Mouse (Mus musculus) kidney, postnatal 10 days (tissue): ENCODE results near the gene Higd1a.

Experiments used
- DNase-seq: peaks from one replicate; pipeline ENCODE4 v3.0.0; 2021; ENCODE audit warnings: mixed read lengths

Gene Higd1a

GRCm38 (mm10) chr9:121830956-121831293, 27.2 kb downstream of the Higd1a start:
- DNase-seq = peak; percentile 88

- peak; percentile 68 for DNase-seq
These were observed 27.8 kb downstream of the Higd1a start for GRCm38 (mm10) chr9:121830243-121830955.

- no peak for DNase-seq
These were observed 28.7 kb downstream of the Higd1a start for GRCm38 (mm10) chr9:121829270-121829992.

- DNase-seq = no peak
These were observed 29.8 kb downstream of the Higd1a start for GRCm38 (mm10) chr9:121828314-121828713.

GRCm38 (mm10) chr9:121826356-121826755, 31.8 kb downstream of the Higd1a start:
- DNase-seq = no peak

GRCm38 (mm10) chr9:121823991-121824390, 34.2 kb downstream of the Higd1a start:
- DNase-seq = no peak

GRCm38 (mm10) chr9:121823051-121823450, 35.1 kb downstream of the Higd1a start:
- no peak for DNase-seq

GRCm38 (mm10) chr9:121822585-121822991, 35.6 kb downstream of the Higd1a start:
- no peak for DNase-seq

- DNase-seq = no peak
These were observed 37.4 kb downstream of the Higd1a start for GRCm38 (mm10) chr9:121820765-121821164.

GRCm38 (mm10) chr9:121819771-121820471, 38.2 kb downstream of the Higd1a start:
- DNase-seq = no peak

- DNase-seq = no peak
These were observed 38.9 kb downstream of the Higd1a start for GRCm38 (mm10) chr9:121819073-121819770.

GRCm38 (mm10) chr9:121815183-121815582, 43.0 kb downstream of the Higd1a start:
- DNase-seq = no peak

GRCm38 (mm10) chr9:121810081-121810821, 47.9 kb downstream of the Higd1a start:
- DNase-seq = no peak

- DNase-seq = no peak
These were observed 49.7 kb downstream of the Higd1a start for GRCm38 (mm10) chr9:121808511-121808910.

- no peak for DNase-seq
These were observed 50.2 kb downstream of the Higd1a start for GRCm38 (mm10) chr9:121807947-121808346.

- DNase-seq = no peak
These were observed 50.6 kb downstream of the Higd1a start for GRCm38 (mm10) chr9:121807546-121807945.

GRCm38 (mm10) chr9:121802747-121803146, 55.4 kb downstream of the Higd1a start:
- no peak for DNase-seq

- no peak for DNase-seq
These were observed 59.2 kb downstream of the Higd1a start for GRCm38 (mm10) chr9:121798887-121799520.
